Mouse (Mus musculus): ENCODE measurements around the gene Xndc1.

DNA sequence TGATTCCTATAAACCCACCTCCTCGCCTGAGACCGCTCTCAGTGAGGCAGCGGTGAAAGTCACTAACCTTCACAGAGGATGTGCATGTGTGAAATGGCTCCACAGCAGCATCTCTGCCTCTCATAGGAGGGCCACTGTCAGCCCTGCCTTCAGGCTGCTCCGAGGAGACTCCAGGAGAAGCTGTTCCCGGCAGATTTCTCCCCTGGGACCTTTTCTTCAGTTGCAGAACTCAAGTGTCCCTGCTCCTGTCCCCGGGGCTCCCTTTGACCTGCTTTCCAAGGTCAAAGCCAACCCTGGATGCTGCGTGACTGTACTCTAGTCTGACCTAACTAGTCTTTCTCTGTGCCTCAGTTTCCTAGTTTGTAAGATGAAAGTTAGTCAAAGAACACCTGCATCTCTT lies 43.9 kb downstream of the Xndc1 start, which contains the start of gene Art5:
- TF ChIP-seq EP300 (IDR thresholded peaks at IDR 0.05; ENCODE audit: low read depth) (no peak), CTCF (IDR thresholded peaks at IDR 0.05; ENCODE audit: low read depth) (no peak)
